Mouse (Mus musculus) lung, postnatal 0 days (tissue): ENCODE data around the gene Copg1. TPM values are rescaled to one million over a fixed set of nuclear protein-coding genes. Genes with fewer than 3 reads are reported as not detected.

ENCODE experiments used
- ATAC-seq: fragments of 200-750 bp; cut with Nextera tagmentation; 2 replicates; pipeline ENCODE4 v1.8.0; 2017; ENCODE audit warnings: moderate library complexity
- DNase-seq: peaks from one replicate; pipeline ENCODE4 v3.0.0-alpha.2; 2016; ENCODE audit warnings: low spot score
- H3K27ac ChIP-seq: fragments of 300-500 bp; sonication (generic); 2 replicates; pipeline ENCODE4 v1.5.1; 2014; ENCODE audit warnings: antibody characterized with exemption, mild to moderate bottlenecking, low read length, mixed read lengths
- H3K27me3 ChIP-seq: fragments of 300-500 bp; sonication (generic); replicated peaks from 2 replicates; pipeline ENCODE4 v1.6.1; 2014; ENCODE audit warnings: low read length, mixed read lengths; ENCODE audit not compliant: insufficient read depth
- H3K36me3 ChIP-seq: fragments of 300-500 bp; sonication (generic); 2 replicates; pipeline ENCODE4 v1.6.1; 2014; ENCODE audit warnings: low read length, mixed read lengths; ENCODE audit not compliant: insufficient read depth
- H3K4me1 ChIP-seq: fragments of 300-500 bp; sonication (generic); 2 replicates; pipeline ENCODE4 v1.6.1; 2014; ENCODE audit warnings: antibody characterized with exemption, low read depth, low read length, mixed read lengths; ENCODE audit not compliant: insufficient read depth
- H3K4me2 ChIP-seq: fragments of 300-500 bp; sonication (generic); replicated peaks from 2 replicates; pipeline ENCODE4 v1.6.1; 2014; ENCODE audit warnings: low read depth, mild to moderate bottlenecking, low read length, moderate library complexity, mixed read lengths
- H3K4me3 ChIP-seq: fragments of 300-500 bp; sonication (generic); 2 replicates; pipeline ENCODE4 v1.5.1; 2014; ENCODE audit warnings: low read depth, low read length
- H3K9ac ChIP-seq: fragments of 300-500 bp; sonication (generic); replicated peaks from 2 replicates; pipeline ENCODE4 v1.6.1; 2014; ENCODE audit warnings: low read depth, mild to moderate bottlenecking
- H3K9me3 ChIP-seq: fragments of 300-500 bp; sonication (generic); 2 replicates; pipeline ENCODE4 v1.6.1; 2016; ENCODE audit warnings: low read length, mixed read lengths
- CTCF ChIP-seq: IDR thresholded peaks from 2 replicates; pipeline ENCODE4 v1.5.1; 2016; ENCODE audit warnings: antibody characterized with exemption, mild to moderate bottlenecking
- EP300 ChIP-seq: IDR thresholded peaks from 2 replicates; pipeline ENCODE4 v1.6.1; 2016; ENCODE audit warnings: antibody characterized with exemption, mild to moderate bottlenecking, control low read depth
- whole genome bisulfite sequencing: fragments of 180-500 bp; shearing (Covaris S2); extraction: QIAGEN DNeasy Blood & Tissue Kit; methylation state at CpG from one replicate; pipeline ENCODE4 v1.1.7; 2014; 5-methylcytosine and 5-hydroxymethylcytosine counted together
- polyA plus RNA-seq: library from polyadenylated mRNA; unstranded; fragments of >200 nt; fragmentation: Nextera tagmentation; extraction: Ambion mirVana; gene quantifications from 2 replicates; pipeline ENCODE4 v1.2.1, GENCODE M21; 2015

The Copg1 gene
- polyA plus RNA-seq, 1 experiment from 2014 or later = 72.2 TPM

DNA sequence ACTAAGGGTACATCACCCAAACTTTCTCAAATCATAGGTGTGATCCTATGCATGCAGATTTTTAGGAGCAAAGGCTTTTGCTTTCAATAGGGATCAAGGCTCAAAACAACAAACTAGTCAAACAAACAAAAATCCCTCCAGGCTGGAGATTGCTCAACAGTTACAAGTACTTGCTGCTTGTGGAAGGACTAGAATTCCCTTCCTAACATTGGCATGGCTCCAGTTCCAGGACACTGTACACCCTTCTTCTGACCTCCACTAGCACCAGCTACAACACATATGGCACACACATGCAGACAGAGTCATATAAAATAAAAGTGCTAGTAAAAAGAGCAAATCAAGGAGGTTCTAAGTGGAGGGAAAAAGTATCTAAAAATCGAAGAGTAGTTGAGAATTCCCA is 40.8 kb upstream of the Copg1 start:
- ATAC-seq = no peak
- Histone ChIP-seq H3K9ac (no peak overlapping the region), H3K27me3 (no peaks in the 10 kb centered on the region), H3K4me3 (no peak overlapping the region), H3K9me3 (no peaks in the 10 kb centered on the region), H3K4me1 (peaks cover 7% of the 10 kb centered on the region), H3K27ac (no peak overlapping the region), H3K36me3 (peaks cover 25% of the 10 kb centered on the region), H3K4me2 (0 out of 2 replicates have a peak overlapping the region, but pooled peaks have one; percentile 1)
- TF ChIP-seq CTCF = no peak
- TF ChIP-seq EP300 = no peak
- DNase-seq = peak; percentile 15
- 53% methylated on average over 1 of the region's 1 CpGs for WGBS

DNA sequence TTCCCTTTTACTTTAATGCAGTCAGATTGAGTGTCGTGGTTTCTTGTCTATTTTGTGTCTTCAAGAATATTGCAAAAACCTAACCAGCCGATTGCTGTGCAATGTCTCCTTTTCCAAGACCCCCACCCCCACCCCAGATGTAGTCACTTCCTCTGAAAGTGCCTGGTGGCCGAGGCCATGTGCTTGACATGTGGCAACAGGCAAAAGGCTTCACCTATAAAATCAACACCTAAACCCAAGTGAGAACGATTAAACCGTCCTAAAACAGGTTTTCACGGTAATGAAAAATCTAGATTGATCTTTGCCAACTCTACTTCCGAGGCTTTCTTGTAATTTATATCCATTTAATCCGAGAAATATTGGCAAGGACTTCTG is 37.8 kb upstream of the Copg1 start:
- 0% methylated on average over 8 of the region's 8 CpGs for WGBS
- H3K4me1 ChIP-seq = peaks cover 7% of the 10 kb centered on the region
- H3K36me3 ChIP-seq = peaks cover 7% of the 10 kb centered on the region; the same call in 1 of the 2 replicates
- no peak for ATAC-seq
- H3K4me3 ChIP-seq = peak overlapping the region; percentile 88
- peak overlapping the region; percentile 69 for H3K4me2 ChIP-seq
- H3K9ac ChIP-seq = peak overlapping the region; percentile 99
- DNase-seq = peak; percentile 40
- no peak for TF ChIP-seq CTCF
- TF ChIP-seq EP300 = no peak
- H3K27me3 ChIP-seq = no peaks in the 10 kb centered on the region
- H3K27ac ChIP-seq = peak overlapping the region; percentile 97
- no peaks in the 10 kb centered on the region for H3K9me3 ChIP-seq

DNA sequence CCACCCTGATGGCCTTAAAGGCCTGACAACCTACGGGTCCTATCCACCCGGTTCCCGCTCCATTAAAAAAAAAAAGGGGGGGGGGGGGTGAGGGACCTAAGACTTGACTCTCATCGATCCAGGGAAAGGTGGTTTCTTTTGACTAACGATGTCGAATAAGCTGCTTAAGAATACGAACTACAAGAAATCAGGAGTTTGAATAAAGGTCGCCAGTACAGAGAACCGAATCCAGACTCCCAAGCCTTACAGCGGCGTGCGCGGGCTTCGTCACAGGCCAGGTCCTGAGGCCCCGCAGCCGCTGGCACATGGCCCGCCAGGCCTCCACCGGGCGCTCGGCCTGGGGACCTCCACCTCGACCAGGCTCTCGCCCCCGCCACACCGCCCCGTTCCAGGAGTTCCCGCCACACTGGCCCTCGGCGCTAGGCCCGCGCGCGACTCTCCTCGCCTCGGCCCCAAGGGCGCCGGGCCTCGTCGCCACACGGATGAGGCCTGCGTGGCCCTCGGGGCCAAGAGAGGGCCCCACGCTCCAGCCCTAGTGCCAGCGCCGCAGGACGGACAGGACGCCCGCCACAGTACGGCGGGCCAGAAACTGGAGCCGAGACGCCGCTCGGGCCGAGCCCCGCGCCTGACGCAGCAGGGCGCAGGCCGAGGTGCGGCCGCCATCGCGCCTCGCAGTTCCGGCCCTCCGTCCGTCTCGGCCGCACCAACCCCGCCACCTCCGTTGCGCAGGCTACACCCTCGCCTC is 37.3 kb upstream of the Copg1 start:
- DNase-seq = peak; percentile 59
- Histone ChIP-seq H3K36me3 (peaks cover 1% of the 10 kb centered on the region; the same call in 1 of the 2 replicates), H3K9ac (peak overlapping the region; percentile 99), H3K27ac (peak overlapping the region; percentile 97), H3K4me2 (peak overlapping the region; percentile 69), H3K4me3 (peak overlapping the region; percentile 88), H3K4me1 (peaks cover 7% of the 10 kb centered on the region), H3K9me3 (no peaks in the 10 kb centered on the region), H3K27me3 (no peaks in the 10 kb centered on the region)
- WGBS = 1% methylated on average over 60 of the region's 73 CpGs
- TF ChIP-seq EP300 = no peak
- TF ChIP-seq CTCF = no peak
- ATAC-seq = peak; percentile 59

DNA sequence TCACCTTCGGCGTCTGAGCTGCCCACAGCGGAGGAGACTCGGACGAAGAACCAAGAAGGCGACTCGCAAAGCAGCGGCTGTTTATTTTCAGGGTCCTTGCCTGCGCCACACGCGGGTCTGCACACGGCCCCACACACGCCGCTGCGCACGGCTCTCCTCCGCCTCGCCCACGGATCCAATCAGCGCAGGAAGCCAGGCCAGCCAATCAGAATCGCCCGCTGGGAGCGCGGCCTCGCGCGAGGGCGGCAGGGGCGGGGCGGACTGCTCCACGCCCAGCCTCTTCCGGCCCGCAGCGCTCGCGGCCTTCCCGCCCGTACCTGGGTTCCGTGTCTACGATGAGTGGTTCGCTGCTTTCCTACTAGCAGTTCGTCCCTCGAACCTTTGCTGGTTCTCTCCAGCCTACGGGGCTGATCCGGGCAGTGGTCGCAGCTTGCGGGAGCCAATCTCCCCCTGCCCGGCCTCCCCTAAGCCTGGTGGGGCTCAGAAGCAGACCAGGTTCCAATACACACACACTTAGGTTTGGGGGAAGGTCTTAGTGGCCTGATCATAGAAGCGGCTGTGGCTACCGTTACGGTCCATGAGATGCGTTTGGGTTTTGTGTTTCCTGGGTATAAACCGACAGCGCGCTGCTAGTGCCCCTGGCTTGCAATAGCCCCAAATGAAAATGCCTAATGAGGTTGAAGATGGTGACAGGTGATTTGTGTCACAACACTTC is 36.6 kb upstream of the Copg1 start, which contains the start of gene Cnbp:
Cnbp (minus strand) TSS at position 207 of the 715 bp plus-strand sequence.
- Histone ChIP-seq H3K4me3 (peak within 1 kb of the TSS; percentile 88), H3K9me3 (no peaks in the 10 kb centered on the region), H3K36me3 (no peaks in the 10 kb centered on the region), H3K9ac (peak within 1 kb of the TSS; percentile 99), H3K27ac (peak within 1 kb of the TSS; percentile 97), H3K27me3 (no peaks in the 10 kb centered on the region), H3K4me1 (peaks cover 7% of the 10 kb centered on the region), H3K4me2 (peak within 1 kb of the TSS; percentile 89)
- ATAC-seq (peak; percentile 99), DNase-seq (peak; percentile 98)
- WGBS = 2% methylated on average over 54 of the region's 55 CpGs
- TF ChIP-seq EP300 = no peak
- no peak; the same call in 1 of the 2 replicates for TF ChIP-seq CTCF

DNA sequence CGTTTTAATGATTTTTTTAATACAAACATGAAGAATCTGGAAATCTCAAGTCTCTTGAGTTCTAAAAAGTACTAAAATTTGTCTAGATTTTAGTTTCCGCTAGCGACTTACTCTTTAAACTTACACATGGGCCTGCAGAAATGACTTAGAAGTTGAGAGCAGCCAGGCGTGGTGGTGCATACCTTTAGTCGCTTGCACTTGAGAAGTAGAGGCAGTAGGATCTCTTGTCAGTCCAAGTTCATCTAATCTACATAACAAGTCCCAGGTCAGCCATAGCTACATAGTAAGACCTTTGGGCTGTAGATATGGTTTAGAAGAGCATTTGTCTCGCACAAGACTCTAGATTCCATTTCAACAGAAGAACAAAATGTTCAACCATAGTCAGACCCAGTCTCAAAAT is 35.7 kb upstream of the Copg1 start:
- no peak overlapping the region for H3K9ac ChIP-seq
- no peaks in the 10 kb centered on the region for H3K9me3 ChIP-seq
- H3K4me1 ChIP-seq = peaks cover 7% of the 10 kb centered on the region
- ATAC-seq (no peak), DNase-seq (no peak)
- WGBS = 76% methylated on average over 6 of the region's 6 CpGs
- no peak overlapping the region for H3K27ac ChIP-seq
- H3K36me3 ChIP-seq = no peaks in the 10 kb centered on the region
- H3K27me3 ChIP-seq = no peaks in the 10 kb centered on the region
- H3K4me3 ChIP-seq = no peak overlapping the region
- H3K4me2 ChIP-seq = no peak overlapping the region
- TF ChIP-seq CTCF = no peak
- TF ChIP-seq EP300 = no peak

DNA sequence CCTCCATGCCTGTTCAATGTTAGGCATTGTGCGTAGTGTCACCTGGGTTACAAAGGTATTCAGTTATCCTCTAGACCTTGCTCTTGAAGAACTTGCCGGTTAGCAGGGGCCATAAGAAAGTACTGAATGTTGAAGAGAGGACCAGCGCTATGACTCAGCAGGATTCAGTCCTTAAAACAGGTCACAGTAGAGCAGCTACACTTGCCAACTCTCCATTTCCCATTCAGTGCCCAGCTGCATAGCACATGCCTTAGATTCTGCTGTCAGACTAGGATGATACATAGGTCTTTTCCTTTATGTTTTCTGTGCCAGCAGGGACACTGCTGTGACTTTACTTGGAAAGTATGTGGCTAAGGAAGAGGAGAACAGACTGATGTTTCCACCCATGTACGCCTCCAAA is 34.2 kb upstream of the Copg1 start:
- H3K9me3 ChIP-seq = no peaks in the 10 kb centered on the region
- peaks cover 4% of the 10 kb centered on the region; the same call in 1 of the 2 replicates for H3K4me1 ChIP-seq
- H3K4me3 ChIP-seq = no peak overlapping the region
- no peak overlapping the region for H3K4me2 ChIP-seq
- H3K27ac ChIP-seq = no peak overlapping the region
- DNase-seq = peak; percentile 33
- TF ChIP-seq CTCF (no peak), EP300 (no peak)
- 69% methylated on average over 4 of the region's 4 CpGs for WGBS
- no peaks in the 10 kb centered on the region for H3K36me3 ChIP-seq
- no peak overlapping the region for H3K9ac ChIP-seq
- ATAC-seq = no peak
- H3K27me3 ChIP-seq = no peaks in the 10 kb centered on the region
